Mouse (Mus musculus) left cerebral cortex, adult 8-10 months (tissue): ENCODE measurements around the gene Chrna9. TPM values are rescaled to one million over a fixed set of nuclear protein-coding genes. Genes with fewer than 3 reads are reported as not detected.

Experiments used
- DNase-seq, 2 experiments: peaks; one replicate each; pipeline ENCODE4 v3.0.0; 2022; ENCODE audit warnings: low spot score in 2 of 2
- microRNA-seq, 2 experiments: library from miRNA; unstranded; fragments of <30 nt; microRNA quantifications; one replicate each; pipeline ENCODE4 v1.2.0; 2022
- total RNA-seq, 4 experiments: library from RNA; stranded (reverse); gene quantifications; 2 replicates each; pipeline ENCODE4 v1.2.4; 2022

The Chrna9 gene
- total RNA-seq, 4 experiments from 2014 or later: not detected

DNA sequence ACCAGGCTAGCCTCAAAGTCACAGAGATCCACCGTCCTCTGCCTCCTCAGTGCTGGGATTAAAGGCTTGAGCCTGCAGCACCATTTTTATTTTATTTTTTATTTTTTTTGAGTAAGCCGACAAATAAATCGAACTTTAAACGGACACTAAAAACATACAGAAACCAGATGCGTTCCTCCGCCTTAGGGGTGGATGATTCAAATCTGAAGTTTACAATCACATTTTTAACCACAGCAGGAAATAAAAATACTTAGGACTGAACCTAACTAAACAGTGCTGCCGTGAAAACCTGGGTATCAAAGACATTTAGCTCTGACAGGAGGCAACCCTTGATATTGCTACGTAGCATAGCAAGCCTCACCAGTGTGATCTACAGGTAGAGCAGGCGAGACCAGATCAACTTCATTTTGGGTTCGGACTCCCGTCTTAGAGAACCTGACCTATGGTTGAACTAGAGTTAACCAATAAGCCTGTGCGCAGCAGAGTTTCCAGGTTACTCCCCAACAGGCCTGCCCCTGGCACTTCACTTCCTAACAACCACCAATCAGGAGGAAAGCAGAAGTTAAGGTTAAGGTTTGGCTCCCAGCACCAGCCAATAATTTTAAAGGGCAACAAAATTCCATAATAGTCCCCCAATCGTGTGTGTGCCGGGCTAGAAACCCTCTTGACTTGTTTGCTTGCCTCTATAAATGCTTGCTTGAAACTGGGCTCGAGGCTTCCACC is 73.7 kb downstream of the Chrna9 start:
- DNase-seq: no peak

DNA sequence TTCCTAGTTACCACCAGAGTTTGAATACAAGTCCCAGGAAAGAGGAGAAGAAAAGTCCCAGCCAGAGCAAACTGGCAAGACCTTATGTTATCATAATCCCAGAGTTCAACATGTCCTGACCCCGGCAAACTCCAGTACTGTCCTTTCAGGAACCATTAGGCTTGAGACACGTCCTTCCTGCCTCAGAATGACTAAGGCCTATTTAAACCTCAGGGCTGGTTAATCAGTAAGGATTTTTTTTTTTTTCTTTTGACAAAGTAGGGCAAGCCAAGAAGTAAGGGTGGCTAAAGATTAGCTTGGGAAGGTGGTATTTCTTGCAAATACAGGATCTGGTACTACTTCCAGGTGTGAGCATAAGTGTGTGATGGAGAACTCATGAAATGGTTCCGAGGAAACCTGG is 79.3 kb downstream of the Chrna9 start:
- no peak for DNase-seq

- DNase-seq: no peak
These were observed 79.7 kb downstream of the Chrna9 start for GRCm38 (mm10) chr5:66014437-66014836.

GRCm38 (mm10) chr5:66015449-66015961 is 80.8 kb downstream of the Chrna9 start:
- no peak for DNase-seq

GRCm38 (mm10) chr5:66026796-66027195 is 92.1 kb downstream of the Chrna9 start:
- no peak for DNase-seq

Small RNAs within 50 kb of the gene (microRNA-seq; reads per million reads assigned to microRNA genes)
- 0 reads per million in 2 experiments for gene Gm25952

Other genes with a start within 250 kb of the Chrna9 start
- gene Pds5a, start 236.6 kb upstream of the Chrna9 start, total RNA-seq: 10 to 100 TPM; 73.0 to 80.2 (median 75.8) TPM
- 1 to 10 TPM; 4.6 to 7.5 (median 7.2) TPM for gene N4bp2, start 171.4 kb upstream of the Chrna9 start, total RNA-seq
- gene Rhoh, start 73.7 kb upstream of the Chrna9 start, total RNA-seq: 1 to 10 TPM in 2 of 4 experiments, under 1 TPM in 2; 0.67 to 2.4 (median 1.6) TPM
- not detected for gene 9130230L23Rik, start 69.4 kb downstream of the Chrna9 start, total RNA-seq
- 1 to 10 TPM in 3 of 4 experiments, under 1 TPM in 1; 0.70 to 3.3 (median 1.9) TPM for gene Rbm47, start 238.2 kb downstream of the Chrna9 start, total RNA-seq